8 mouse cellular contexts compared by ENCODE assay signal in the genomic region with DNA sequence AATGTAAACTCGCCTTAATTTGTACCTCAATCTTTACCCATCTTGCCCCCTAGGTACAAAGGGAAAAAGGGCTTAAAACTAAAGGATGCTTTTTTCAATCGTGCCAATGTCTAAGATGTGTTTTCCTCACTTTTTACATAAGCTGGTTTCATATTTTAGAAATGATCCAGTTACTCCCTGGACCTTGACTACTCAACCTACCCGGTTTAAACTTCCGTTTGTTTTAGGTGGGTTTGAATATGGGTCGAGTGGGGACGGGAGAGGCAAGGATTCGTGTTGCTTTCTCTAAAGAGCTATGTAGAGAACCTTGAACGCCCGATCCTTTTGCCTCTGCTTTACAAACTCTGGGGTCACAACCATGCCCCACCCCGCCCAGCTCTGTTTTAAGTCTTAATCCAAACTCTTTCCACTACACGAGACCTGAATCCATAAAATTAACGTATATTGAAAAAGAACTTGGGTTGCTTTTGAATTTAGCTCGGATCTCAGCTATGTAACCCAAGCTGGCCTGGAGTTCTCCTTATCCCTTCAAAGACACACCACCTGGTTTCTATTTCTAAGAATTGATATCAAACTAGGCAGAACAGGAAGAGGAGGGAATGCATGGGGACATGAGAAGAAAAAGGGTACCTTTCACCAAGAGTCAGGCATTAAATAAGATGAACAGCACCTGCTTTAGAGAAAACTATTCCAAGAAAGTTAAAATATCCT. TPM values are rescaled to one million over a fixed set of nuclear protein-coding genes. Genes with fewer than 3 reads are reported as not detected.
DNase-seq lines count a peak whose midpoint lies in the region; ATAC-seq lines count a peak whose summit lies in the region.

No protein-coding gene starts in this region.

- H3K4me2 ChIP-seq in neural tube, embryonic 15.5 days: peak overlapping the region; percentile 80

- H3K9me3 ChIP-seq in limb, embryonic 10.5 days (replicated peaks): no peaks in the 10 kb centered on the region
- no peaks in the 10 kb centered on the region for H3K9me3 ChIP-seq in neural tube, embryonic 15.5 days (replicated peaks)

- DNase-seq in cerebellum, adult 9-11 months: peak; percentile 14
- DNase-seq in cerebellum, postnatal 4 days (ENCODE audit: low spot score in 2 of 2): no peak
- peak; percentile 21 for DNase-seq in retina, embryonic 14.5 days (ENCODE audit: low spot score)
- no peak for DNase-seq in retina, postnatal 1 day
- DNase-seq in limb, embryonic 10.5 days (ENCODE audit: low spot score): peak; percentile 32
- DNase-seq in thymus, postnatal 25 days: no peak
- no peak for DNase-seq in right cerebral cortex, postnatal 14 days

- H3K4me3 ChIP-seq in limb, embryonic 10.5 days: peak overlapping the region; percentile 94
- H3K4me3 ChIP-seq in neural tube, embryonic 15.5 days (replicated peaks): peak overlapping the region; percentile 85

- no peak for ATAC-seq in neural tube, embryonic 15.5 days (ENCODE audit: low FRiP score)

- H3K27ac ChIP-seq in limb, embryonic 10.5 days: no peak overlapping the region
- no peak overlapping the region for H3K27ac ChIP-seq in neural tube, embryonic 15.5 days (replicated peaks)

- WGBS in limb, embryonic 10.5 days: 23% methylated on average over 13 of the region's 13 CpGs
- 28% methylated on average over 13 of the region's 13 CpGs for WGBS in neural tube, embryonic 15.5 days

- peaks cover 25% of the 10 kb centered on the region for H3K27me3 ChIP-seq in limb, embryonic 10.5 days (ENCODE audit: low read depth, poor library complexity, severe bottlenecking)
- H3K27me3 ChIP-seq in neural tube, embryonic 15.5 days (replicated peaks): peaks cover 19% of the 10 kb centered on the region

- peaks cover 21% of the 10 kb centered on the region for H3K4me1 ChIP-seq in limb, embryonic 10.5 days
- H3K4me1 ChIP-seq in neural tube, embryonic 15.5 days: peaks cover 23% of the 10 kb centered on the region

- H3K36me3 ChIP-seq in limb, embryonic 10.5 days: 0 out of 2 replicates have a peak, but pooled peaks cover 9% of the 10 kb centered on the region
- H3K36me3 ChIP-seq in neural tube, embryonic 15.5 days: no peaks in the 10 kb centered on the region

- H3K9ac ChIP-seq in neural tube, embryonic 15.5 days (replicated peaks): peak overlapping the region; percentile 58; the same call in 1 of the 2 replicates

RNA-seq across cellular contexts. Expression of gene Gpbp1, which starts 1.3 kb away (rescaled TPM):
- polyA plus RNA-seq in limb, embryonic 10.5 days (2016; fragmentation: Nextera tagmentation; extraction: Ambion mirVana): 75.7 and 95.4 TPM in 2 replicates
- 80.8 and 84.0 TPM in 2 replicates for polyA plus RNA-seq in neural tube, embryonic 15.5 days (2015; fragmentation: Nextera tagmentation; extraction: Ambion mirVana)

RNA-seq across cellular contexts. Expression of gene Gm49496, which starts 58.5 kb away (rescaled TPM):
- not detected in 2 replicates for polyA plus RNA-seq in limb, embryonic 10.5 days (2016; fragmentation: Nextera tagmentation; extraction: Ambion mirVana)
- polyA plus RNA-seq in neural tube, embryonic 15.5 days (2015; fragmentation: Nextera tagmentation; extraction: Ambion mirVana): not detected in 2 replicates

Comparison
In these comparisons a context has a peak if more than half of its experiments do, and no peak if none do; other contexts are left out.
1. DNase-seq: peak in cerebellum, adult 9-11 months (single experiment), retina, embryonic 14.5 days (single experiment) and limb, embryonic 10.5 days (single experiment); none in cerebellum, postnatal 4 days (0 of 2), retina, postnatal 1 day (single experiment), thymus, postnatal 25 days (single experiment) and right cerebral cortex, postnatal 14 days (single experiment).